Mouse (Mus musculus): ENCODE measurements around the gene Bcr.

DNA sequence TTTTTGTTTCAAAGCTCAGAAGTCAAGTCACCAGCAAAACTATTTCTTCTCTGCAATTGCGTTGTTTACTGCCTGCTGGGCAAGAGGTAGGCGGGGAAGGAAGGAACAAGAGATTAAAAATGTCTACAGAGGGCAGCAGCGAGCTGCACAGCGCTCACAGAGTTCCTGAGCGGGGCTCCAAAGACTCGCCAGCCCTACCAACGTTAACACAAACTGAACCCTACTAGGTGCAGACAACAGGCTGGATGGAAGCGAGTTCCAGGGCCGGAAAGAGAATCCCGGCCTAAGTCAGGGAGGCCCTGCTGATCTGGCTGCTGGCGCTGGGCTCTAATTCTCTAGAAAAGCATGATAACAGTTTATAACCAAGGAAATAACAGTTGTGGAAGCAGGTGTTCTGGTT lies 996 bp upstream of the Bcr start:
- TF ChIP-seq CTCF (IDR thresholded peaks at IDR 0.05; ENCODE audit: control insufficient read depth, insufficient read depth, insufficient replicate concordance, low read depth, low read length) = peak; percentile 52; the same call in 1 of the 2 replicates
- TF ChIP-seq POLR2A (IDR thresholded peaks at IDR 0.05; ENCODE audit: control insufficient read depth, low read depth, low read length) = no peak

All from testis, adult 2 months (tissue).